Mouse (Mus musculus) layer of hippocampus, postnatal 14 days (tissue): ENCODE measurements around the gene Kcnf1. TPM values are rescaled to one million over a fixed set of nuclear protein-coding genes. Genes with fewer than 3 reads are reported as not detected.
"Not testable (repeated sequence)": the region's sequence is repeated elsewhere in the genome, so short reads cannot be mapped to it uniquely, and the experiment has no call there.

Experiments
- DNase-seq, 2 experiments: peaks; one replicate each; pipeline ENCODE4 v3.0.0; 2021 to 2022; ENCODE audit warnings: low spot score in 2 of 2, mixed read lengths in 1 of 2
- total RNA-seq, 2 experiments: library from RNA; stranded (reverse); gene quantifications; 2 replicates each; pipeline ENCODE4 v1.2.3; 2021

The Kcnf1 gene
- total RNA-seq, 2 experiments from 2014 or later: 23.6 to 27.9 TPM

- DNase-seq: no peak
These were observed 12.7 kb downstream of the Kcnf1 start for GRCm38 (mm10) chr12:17163996-17164395.

GRCm38 (mm10) chr12:17159549-17159948 is 17.1 kb downstream of the Kcnf1 start:
- DNase-seq: no peak

- no peak for DNase-seq
These were observed 19.1 kb downstream of the Kcnf1 start for GRCm38 (mm10) chr12:17157558-17157957.

GRCm38 (mm10) chr12:17155781-17156180 is 20.9 kb downstream of the Kcnf1 start:
- no peak for DNase-seq

GRCm38 (mm10) chr12:17152840-17153239 is 23.8 kb downstream of the Kcnf1 start:
- peak in 1 of 2 experiments; percentile 30 for DNase-seq

- DNase-seq: no peak
These were observed 27.8 kb downstream of the Kcnf1 start for GRCm38 (mm10) chr12:17148920-17149319.

- no peak for DNase-seq
These were observed 34.9 kb downstream of the Kcnf1 start for GRCm38 (mm10) chr12:17141791-17142190.

- DNase-seq: peak in 1 of 2 experiments; percentile 24
These were observed 36.3 kb downstream of the Kcnf1 start for GRCm38 (mm10) chr12:17140436-17140835.

- no peak for DNase-seq
These were observed 42.1 kb downstream of the Kcnf1 start for GRCm38 (mm10) chr12:17134546-17135096.

- DNase-seq: no peak
These were observed 44.4 kb downstream of the Kcnf1 start for GRCm38 (mm10) chr12:17132243-17132642.

- DNase-seq: no peak
These were observed 45.1 kb downstream of the Kcnf1 start for GRCm38 (mm10) chr12:17131563-17131962.

GRCm38 (mm10) chr12:17122881-17123280 is 53.8 kb downstream of the Kcnf1 start:
- not testable (repeated sequence) for DNase-seq

Other genes starting within 250 kb of the Kcnf1 start
- gene Pqlc3, start 176.5 kb downstream of the Kcnf1 start, total RNA-seq: under 1 TPM; 0.45 to 0.99 TPM
- gene 2410004P03Rik, start 165.2 kb downstream of the Kcnf1 start, total RNA-seq: 1 to 10 TPM; 1.1 to 2.4 TPM
- 100 to 1,000 TPM; 119 to 148 TPM for gene Pdia6, start 89.7 kb upstream of the Kcnf1 start, total RNA-seq
- 1 to 10 TPM; 3.1 to 3.4 TPM for gene Atp6v1c2, start 152.5 kb upstream of the Kcnf1 start, total RNA-seq
- 10 to 100 TPM; 19.7 to 20.2 TPM for gene Nol10, start 171.6 kb upstream of the Kcnf1 start, total RNA-seq